Mouse (Mus musculus): ENCODE data around the gene Cemip2.

- TF ChIP-seq CTCF (IDR thresholded peaks at IDR 0.05; ENCODE audit: control insufficient read depth, insufficient read depth, insufficient read length) = no peak
- TF ChIP-seq USF1 (IDR thresholded peaks at IDR 0.05; ENCODE audit: low read depth) = no peak
- TF ChIP-seq MAX (IDR thresholded peaks at IDR 0.05) = no peak
Measured at GRCm38 (mm10) chr19:21784331-21785131, 6.4 kb downstream of the Cemip2 start.
